Mouse (Mus musculus) adipocyte (in vitro differentiated cells): Measurements from ENCODE around the gene Olfr459.

Experiments
- DNase-seq: peaks from one replicate; pipeline ENCODE4 v3.0.0-alpha.2; 2016; ENCODE audit warnings: low spot score

Gene Olfr459

GRCm38 (mm10) chr6:41775077-41775476 lies at the start of gene Olfr459:
Gene Olfr459, minus strand, starts transcription at chr6:41775177.
- no peak for DNase-seq

DNA sequence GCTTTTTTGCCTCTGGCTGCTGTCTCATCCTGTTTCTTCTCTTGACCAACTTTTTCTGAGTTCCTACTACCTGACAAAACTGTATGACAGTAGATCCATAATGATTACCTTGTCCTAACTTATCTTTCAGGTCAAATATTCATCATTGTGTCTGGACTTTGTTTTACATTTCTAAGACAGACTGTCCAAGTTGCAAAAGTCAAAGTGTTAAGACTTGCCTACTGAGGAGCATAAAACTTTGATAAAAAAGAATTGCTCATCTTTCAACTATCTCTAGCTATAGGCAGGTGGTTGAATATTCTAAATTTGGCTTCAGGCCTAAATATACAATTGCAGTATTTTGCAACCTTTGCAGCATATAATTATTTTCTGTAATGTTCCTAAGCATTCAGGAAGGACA lies 49.1 kb upstream of the Olfr459 start:
- no peak for DNase-seq

GRCm38 (mm10) chr6:41786700-41787099 lies 11.7 kb upstream of the Olfr459 start:
- no peak for DNase-seq

DNA sequence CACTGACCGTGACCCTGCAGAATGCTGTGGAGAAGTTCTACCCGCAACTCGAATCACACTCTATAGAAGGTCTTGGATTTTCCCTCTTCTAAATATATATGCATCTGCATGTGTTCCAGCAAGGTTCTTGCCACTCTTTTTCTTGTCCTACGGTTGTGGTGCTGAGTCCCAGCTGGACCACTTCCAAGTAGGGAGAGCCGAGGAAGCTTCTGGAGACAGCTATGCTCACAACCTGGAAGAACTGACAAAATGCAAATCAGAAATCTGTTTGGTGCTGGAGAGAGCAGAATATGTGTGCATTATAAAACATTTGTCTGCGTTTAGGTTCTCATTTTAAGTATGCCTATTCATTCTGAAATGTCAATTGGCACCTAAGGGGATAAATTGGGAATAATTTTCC lies 744 bp upstream of the Olfr459 start:
- peak; percentile 25 for DNase-seq

DNA sequence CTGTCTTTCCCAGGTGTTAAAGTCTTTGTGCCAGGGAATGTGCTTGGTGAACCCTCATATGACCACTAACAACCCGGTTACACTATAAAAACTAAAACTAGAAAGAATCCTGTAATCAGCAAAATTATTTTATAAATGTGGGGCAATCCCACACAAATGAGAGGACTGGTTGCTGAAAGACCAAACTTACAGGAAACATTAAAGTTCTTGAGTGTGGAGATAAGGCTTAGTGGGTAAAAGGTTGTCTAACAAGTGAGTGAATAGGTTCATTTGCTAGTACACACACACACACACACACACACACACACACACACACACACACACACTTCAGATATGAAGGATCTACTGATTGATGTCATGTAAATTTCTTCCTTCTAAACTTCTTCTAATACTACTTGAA lies 5.1 kb downstream of the Olfr459 start:
- no peak for DNase-seq

GRCm38 (mm10) chr6:41764306-41764705 lies 10.7 kb downstream of the Olfr459 start:
- DNase-seq = no peak

- no peak for DNase-seq
Measured at GRCm38 (mm10) chr6:41762370-41762757, 12.6 kb downstream of the Olfr459 start.

DNA sequence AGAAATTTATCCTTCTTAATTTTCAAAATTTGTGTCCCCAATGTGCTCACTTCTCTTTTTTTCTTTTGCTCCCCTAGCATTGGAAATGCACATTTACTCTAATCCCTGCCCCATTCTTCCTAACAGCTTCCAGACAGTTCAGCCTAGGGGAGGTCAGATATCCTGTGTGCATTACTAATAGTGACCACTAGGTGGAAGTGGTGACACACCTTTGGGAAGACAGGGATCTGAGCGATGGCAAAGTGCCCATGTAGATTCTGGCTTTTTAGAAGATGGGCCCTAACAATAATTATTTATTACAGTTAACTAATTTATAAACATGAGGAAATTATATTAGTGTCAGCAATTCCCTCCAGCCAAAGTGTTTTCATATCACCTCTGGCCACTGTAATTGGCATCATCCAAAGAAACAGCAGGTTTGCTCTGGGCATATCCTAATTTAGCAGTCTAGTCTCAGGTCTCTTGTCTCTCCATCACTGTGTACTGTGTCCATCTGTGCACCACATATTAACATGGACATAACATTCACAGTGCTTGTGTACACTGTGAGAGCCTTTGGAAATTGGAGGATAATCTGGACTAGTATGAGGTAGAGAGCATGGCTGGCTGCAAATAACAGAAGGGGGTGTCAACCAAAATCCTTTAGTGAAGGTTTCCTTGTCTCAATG lies 13.1 kb downstream of the Olfr459 start:
- peak; percentile 90 for DNase-seq

GRCm38 (mm10) chr6:41759618-41760017 lies 15.4 kb downstream of the Olfr459 start:
- DNase-seq = no peak

- DNase-seq = no peak
Measured at GRCm38 (mm10) chr6:41758421-41758820, 16.6 kb downstream of the Olfr459 start.

- no peak for DNase-seq
Measured at GRCm38 (mm10) chr6:41757199-41757598, 17.8 kb downstream of the Olfr459 start.

DNA sequence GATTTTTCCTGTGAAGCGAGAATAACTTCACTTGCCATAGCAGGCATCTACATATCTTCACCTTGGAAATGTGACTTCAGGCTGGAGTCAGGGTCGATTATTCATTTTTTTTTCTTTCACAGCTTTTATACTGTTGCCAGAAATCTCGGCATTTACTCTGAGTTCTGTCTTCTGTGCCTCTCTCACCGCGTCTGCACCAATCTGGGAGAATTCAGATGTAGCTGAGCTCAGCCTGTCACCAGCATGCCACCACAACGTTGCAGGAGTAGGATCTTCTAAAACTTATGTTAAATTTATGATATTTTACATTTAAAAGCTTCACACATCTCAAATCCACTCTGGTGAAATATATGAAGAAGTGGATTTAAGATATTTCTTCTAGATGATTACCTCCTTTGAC lies 20.4 kb downstream of the Olfr459 start:
- no peak for DNase-seq

- no peak for DNase-seq
Measured at GRCm38 (mm10) chr6:41744664-41745392, 30.1 kb downstream of the Olfr459 start.

DNA sequence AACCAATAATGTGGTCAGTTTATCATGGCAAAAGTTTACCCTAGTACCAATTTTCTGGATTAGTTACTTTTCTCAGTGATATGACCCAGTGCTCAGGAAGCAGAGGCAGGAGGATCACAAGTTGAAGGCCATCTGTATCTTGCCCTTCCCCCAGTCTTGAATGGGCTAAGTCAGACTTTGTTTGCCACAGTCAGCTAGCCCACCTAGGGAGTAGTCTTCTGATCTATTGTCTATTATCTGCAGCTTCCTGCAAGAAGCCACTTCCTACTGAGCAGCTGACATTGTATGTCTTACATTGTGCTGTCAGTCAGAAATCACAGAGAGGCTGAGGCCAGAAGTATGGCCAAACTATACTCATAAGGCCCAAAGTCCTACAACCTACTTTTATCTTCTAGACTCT lies 33.9 kb downstream of the Olfr459 start:
- no peak for DNase-seq

GRCm38 (mm10) chr6:41734719-41735470 lies 40.1 kb downstream of the Olfr459 start:
- no peak for DNase-seq

- no peak for DNase-seq
Measured at GRCm38 (mm10) chr6:41727989-41728609, 46.9 kb downstream of the Olfr459 start.

GRCm38 (mm10) chr6:41721430-41721829 lies 53.5 kb downstream of the Olfr459 start:
- DNase-seq = no peak
